Mouse (Mus musculus) liver, postnatal 0 days (tissue): Measurements from ENCODE around the gene Gm28035.

Experiments used
- CTCF ChIP-seq: sonication (generic); IDR thresholded peaks from 2 replicates; pipeline ENCODE4 v1.5.1; 2016; ENCODE audit warnings: antibody characterized with exemption, low read depth
- EP300 ChIP-seq: IDR thresholded peaks from 2 replicates; pipeline ENCODE4 v1.6.1; 2016; ENCODE audit warnings: antibody characterized with exemption, low read depth, mild to moderate bottlenecking

DNA sequence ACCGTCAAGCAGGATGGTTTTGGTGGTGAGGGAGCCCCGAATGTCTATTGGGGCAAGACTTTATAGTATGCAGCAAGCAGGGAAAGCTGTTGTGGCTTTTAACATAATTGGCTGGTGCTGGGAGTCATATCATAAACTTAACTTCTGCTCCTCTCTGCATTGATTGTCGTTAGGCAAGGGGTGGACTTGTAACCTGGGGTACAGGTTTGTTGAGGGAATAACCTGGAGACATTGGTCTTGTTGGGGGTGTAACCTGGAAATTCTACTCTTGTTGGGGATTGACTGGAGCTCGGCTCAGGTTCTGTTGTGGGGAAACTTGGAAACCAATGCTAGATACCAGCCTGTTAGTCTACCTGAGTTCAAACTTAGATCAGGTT is 28.2 kb upstream of the Gm28035 start:
- no peak for TF ChIP-seq EP300
- no peak for TF ChIP-seq CTCF
